Mouse (Mus musculus): ENCODE measurements at regions not wholly inside any gene's neighbourhood (a gene's known extent, or its start where the extent isn't known, plus 50 kb on each side); places are given as distances from the start of the nearest gene placed in this dataset.

DNA sequence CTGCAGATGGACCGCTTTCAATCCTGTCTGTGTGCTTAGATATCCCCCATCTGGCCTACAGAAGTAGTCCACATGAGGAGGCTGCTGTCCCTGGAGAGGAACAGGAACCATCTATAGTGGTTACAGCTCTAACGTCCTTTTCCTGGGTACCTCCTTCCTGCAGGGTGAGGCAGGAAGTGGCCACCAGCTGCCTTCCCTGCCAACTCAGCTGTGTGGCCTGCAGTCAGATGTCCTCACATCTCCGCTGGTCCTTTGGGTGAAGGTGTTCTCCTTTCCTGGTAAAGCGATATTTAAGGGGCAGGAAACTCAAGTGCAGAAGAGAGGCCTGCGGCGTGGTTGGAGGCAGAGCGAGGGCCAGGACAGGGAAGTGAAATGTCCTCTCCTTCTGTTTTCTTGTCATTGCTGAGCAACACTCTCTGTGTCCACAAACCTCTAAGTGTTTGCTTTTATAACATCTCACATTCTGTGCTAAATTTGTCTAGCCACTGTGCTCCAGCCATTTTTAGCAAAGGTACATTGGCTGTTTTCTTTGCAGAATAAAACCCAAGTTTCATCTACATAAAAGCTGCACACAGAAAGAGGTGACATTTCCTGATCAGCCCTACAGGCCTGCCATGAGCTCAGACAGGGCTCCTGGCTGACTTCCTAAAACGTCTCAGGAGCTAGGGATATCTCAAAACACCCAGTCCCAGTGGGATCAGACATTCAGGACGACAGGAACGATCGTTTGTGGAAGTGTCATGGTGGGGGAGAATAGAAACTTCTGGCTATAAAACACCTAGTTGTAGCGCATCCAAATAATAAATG, 164.4 kb upstream of the Irf2bp2 start:
- DNase-seq (ENCODE audit: low spot score) (peak; percentile 87), ATAC-seq (peak; percentile 88)
- Histone ChIP-seq H3K9ac (replicated peaks; ENCODE audit: low read depth) (no peak overlapping the region), H3K4me3 (ENCODE audit: low read depth, low read length) (no peak overlapping the region), H3K4me1 (ENCODE audit: insufficient read depth, low read depth, low read length) (peaks cover 13% of the 10 kb centered on the region), H3K27ac (ENCODE audit: low read length) (peak overlapping the region; percentile 77), H3K36me3 (ENCODE audit: insufficient read depth, low read length) (no peaks in the 10 kb centered on the region), H3K4me2 (replicated peaks; ENCODE audit: low read depth, low read length) (no peak overlapping the region), H3K27me3 (replicated peaks; ENCODE audit: insufficient read depth, low read length) (no peaks in the 10 kb centered on the region), H3K9me3 (ENCODE audit: low read length) (no peaks in the 10 kb centered on the region)
- 42% methylated on average over 12 of the region's 12 CpGs for WGBS
- TF ChIP-seq CTCF (IDR thresholded peaks at IDR 0.05) (peak; percentile 70), EP300 (IDR thresholded peaks at IDR 0.05) (peak; percentile 85)

DNA sequence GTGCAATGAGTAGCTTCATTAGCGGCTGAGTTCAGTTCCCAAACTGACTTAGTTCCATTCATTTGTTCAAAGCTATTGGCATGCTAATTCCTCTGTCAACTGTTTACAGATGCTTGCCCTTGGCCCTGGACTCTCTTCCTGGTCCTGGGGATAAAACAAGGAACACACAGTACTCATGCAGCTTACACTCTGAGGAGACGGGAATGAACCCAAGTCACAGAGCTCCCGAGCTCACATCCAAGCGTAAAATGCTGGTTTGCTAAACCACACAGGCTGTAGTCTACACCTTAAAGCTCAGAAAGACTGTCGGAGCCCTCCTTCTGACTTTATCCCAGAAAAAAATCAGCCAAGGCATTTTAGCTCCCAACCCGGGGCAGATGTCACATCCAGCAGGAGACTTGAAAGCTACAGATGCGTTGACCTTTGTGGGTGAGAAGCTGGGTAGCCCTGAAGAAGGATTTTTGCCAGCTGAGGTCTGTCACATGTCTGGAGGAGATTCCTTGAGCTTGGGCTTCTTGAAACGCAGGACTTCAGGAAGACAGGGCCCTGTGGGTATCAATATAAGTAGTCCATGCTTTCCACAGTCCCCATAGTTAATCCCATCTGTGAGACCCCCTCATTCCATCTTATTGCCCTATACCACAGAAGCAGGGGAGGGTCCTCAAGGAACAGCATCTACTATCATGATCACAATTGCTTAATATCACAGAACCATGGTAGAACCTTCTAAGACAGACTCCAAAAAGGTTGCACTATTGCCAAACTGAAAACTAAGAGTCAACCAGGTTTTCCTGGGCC, 162.7 kb upstream of the Irf2bp2 start:
- H3K36me3 ChIP-seq (ENCODE audit: insufficient read depth, low read length): no peaks in the 10 kb centered on the region
- no peaks in the 10 kb centered on the region for H3K9me3 ChIP-seq (ENCODE audit: low read length)
- no peak overlapping the region for H3K4me3 ChIP-seq (ENCODE audit: low read depth, low read length)
- H3K27ac ChIP-seq (ENCODE audit: low read length): no peak overlapping the region
- H3K4me1 ChIP-seq (ENCODE audit: insufficient read depth, low read depth, low read length): peaks cover 13% of the 10 kb centered on the region
- TF ChIP-seq EP300 (IDR thresholded peaks at IDR 0.05) (no peak), CTCF (IDR thresholded peaks at IDR 0.05) (no peak)
- H3K4me2 ChIP-seq (replicated peaks; ENCODE audit: low read depth, low read length): no peak overlapping the region
- H3K9ac ChIP-seq (replicated peaks; ENCODE audit: low read depth): no peak overlapping the region
- DNase-seq (ENCODE audit: low spot score) (no peak), ATAC-seq (no peak)
- WGBS: 65% methylated on average over 8 of the region's 8 CpGs
- no peaks in the 10 kb centered on the region for H3K27me3 ChIP-seq (replicated peaks; ENCODE audit: insufficient read depth, low read length)

DNA sequence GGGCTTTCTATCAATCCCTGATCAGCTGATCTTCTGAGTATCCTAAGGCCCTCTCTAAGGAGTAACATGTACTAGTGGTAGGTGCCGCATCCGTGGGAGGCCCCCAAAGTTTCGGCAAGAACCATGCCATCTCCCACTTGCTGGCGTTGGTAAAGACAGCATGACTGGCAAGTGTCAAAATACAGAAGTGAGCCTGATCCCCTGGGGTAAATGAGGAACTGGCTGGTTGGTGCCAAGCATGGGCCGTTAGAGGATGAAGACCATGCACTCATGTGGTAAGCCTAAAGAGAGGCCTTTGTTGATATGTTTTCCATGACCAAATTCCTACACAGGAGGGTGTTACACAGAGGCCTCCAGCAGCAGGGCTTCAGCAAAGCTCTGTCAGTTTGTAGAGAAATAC, 161.9 kb upstream of the Irf2bp2 start:
- H3K27ac ChIP-seq (ENCODE audit: low read length): no peak overlapping the region
- no peak overlapping the region for H3K9ac ChIP-seq (replicated peaks; ENCODE audit: low read depth)
- no peak overlapping the region for H3K4me2 ChIP-seq (replicated peaks; ENCODE audit: low read depth, low read length)
- 78% methylated on average over 5 of the region's 5 CpGs for WGBS
- no peak for ATAC-seq
- H3K4me3 ChIP-seq (ENCODE audit: low read depth, low read length): no peak overlapping the region
- H3K9me3 ChIP-seq (ENCODE audit: low read length): no peaks in the 10 kb centered on the region
- DNase-seq (ENCODE audit: low spot score): no peak
- no peak for TF ChIP-seq EP300 (IDR thresholded peaks at IDR 0.05)
- H3K4me1 ChIP-seq (ENCODE audit: insufficient read depth, low read depth, low read length): peaks cover 13% of the 10 kb centered on the region
- no peaks in the 10 kb centered on the region for H3K36me3 ChIP-seq (ENCODE audit: insufficient read depth, low read length)
- H3K27me3 ChIP-seq (replicated peaks; ENCODE audit: insufficient read depth, low read length): no peaks in the 10 kb centered on the region

GRCm38 (mm10) chr8:126754361-126754809, 160.6 kb upstream of the Irf2bp2 start:
- no peak for DNase-seq (ENCODE audit: low spot score)
- TF ChIP-seq EP300 (IDR thresholded peaks at IDR 0.05) (no peak), CTCF (IDR thresholded peaks at IDR 0.05) (no peak)
- WGBS: 78% methylated on average over 8 of the region's 8 CpGs
- H3K4me2 ChIP-seq (replicated peaks; ENCODE audit: low read depth, low read length): no peak overlapping the region
- peaks cover 13% of the 10 kb centered on the region for H3K4me1 ChIP-seq (ENCODE audit: insufficient read depth, low read depth, low read length)
- H3K4me3 ChIP-seq (ENCODE audit: low read depth, low read length): no peak overlapping the region
- no peak overlapping the region for H3K9ac ChIP-seq (replicated peaks; ENCODE audit: low read depth)
- no peaks in the 10 kb centered on the region for H3K9me3 ChIP-seq (ENCODE audit: low read length)
- H3K27me3 ChIP-seq (replicated peaks; ENCODE audit: insufficient read depth, low read length): no peaks in the 10 kb centered on the region
- no peaks in the 10 kb centered on the region for H3K36me3 ChIP-seq (ENCODE audit: insufficient read depth, low read length)
- ATAC-seq: no peak
- no peak overlapping the region for H3K27ac ChIP-seq (ENCODE audit: low read length)

GRCm38 (mm10) chr8:126753059-126753855, 159.5 kb upstream of the Irf2bp2 start:
- Histone ChIP-seq H3K4me2 (replicated peaks; ENCODE audit: low read depth, low read length) (no peak overlapping the region), H3K4me3 (ENCODE audit: low read depth, low read length) (no peak overlapping the region), H3K9me3 (ENCODE audit: low read length) (no peaks in the 10 kb centered on the region), H3K27ac (ENCODE audit: low read length) (no peak overlapping the region), H3K36me3 (ENCODE audit: insufficient read depth, low read length) (no peaks in the 10 kb centered on the region), H3K9ac (replicated peaks; ENCODE audit: low read depth) (no peak overlapping the region), H3K4me1 (ENCODE audit: insufficient read depth, low read depth, low read length) (peaks cover 11% of the 10 kb centered on the region), H3K27me3 (replicated peaks; ENCODE audit: insufficient read depth, low read length) (no peaks in the 10 kb centered on the region)
- 69% methylated on average over 4 of the region's 4 CpGs for WGBS
- DNase-seq (ENCODE audit: low spot score) (no peak), ATAC-seq (no peak)
- TF ChIP-seq EP300 (IDR thresholded peaks at IDR 0.05): no peak
- TF ChIP-seq CTCF (IDR thresholded peaks at IDR 0.05): no peak
